Mouse (Mus musculus) midbrain, embryonic 11.5 days (tissue): ENCODE measurements around the gene Rpap1. TPM values are rescaled to one million over a fixed set of nuclear protein-coding genes. Genes with fewer than 3 reads are reported as not detected.

Experiments used
- ATAC-seq: fragments of 200-750 bp; cut with Nextera tagmentation; 2 replicates; pipeline ENCODE4 v1.8.0; 2017; ENCODE audit warnings: moderate TSS enrichment, moderate library complexity; ENCODE audit not compliant: low FRiP score
- DNase-seq: peaks from one replicate; pipeline ENCODE4 v3.0.0; 2015; ENCODE audit warnings: low spot score; ENCODE audit errors: missing footprints
- H3K27ac ChIP-seq: fragments of 300-500 bp; sonication (generic); 2 replicates; pipeline ENCODE4 v1.5.1; 2014; ENCODE audit warnings: low read depth, low read length
- H3K27me3 ChIP-seq: fragments of 300-500 bp; sonication (generic); 2 replicates; pipeline ENCODE4 v1.6.1; 2014; ENCODE audit warnings: mild to moderate bottlenecking, low read length, moderate library complexity, mixed read lengths; ENCODE audit not compliant: control insufficient read depth, insufficient read depth
- H3K36me3 ChIP-seq: fragments of 300-500 bp; sonication (generic); 2 replicates; pipeline ENCODE4 v1.6.1; 2014; ENCODE audit warnings: mild to moderate bottlenecking, low read length, moderate library complexity, mixed read lengths; ENCODE audit not compliant: control insufficient read depth, insufficient read depth
- H3K4me1 ChIP-seq: fragments of 300-500 bp; sonication (generic); 2 replicates; pipeline ENCODE4 v1.6.1; 2014; ENCODE audit warnings: low read length; ENCODE audit not compliant: control insufficient read depth, insufficient read depth
- H3K4me2 ChIP-seq: fragments of 300-500 bp; sonication (generic); 2 replicates; pipeline ENCODE4 v1.6.1; 2014; ENCODE audit warnings: mild to moderate bottlenecking, moderate library complexity
- H3K4me3 ChIP-seq: fragments of 300-500 bp; sonication (generic); 2 replicates; pipeline ENCODE4 v1.5.1; 2014; ENCODE audit warnings: low read depth, low read length
- H3K9ac ChIP-seq: fragments of 300-500 bp; sonication (generic); 2 replicates; pipeline ENCODE4 v1.6.1; 2014; ENCODE audit warnings: low read length
- H3K9me3 ChIP-seq: fragments of 300-500 bp; sonication (generic); 2 replicates; pipeline ENCODE4 v1.6.1; 2016; ENCODE audit warnings: low read length; ENCODE audit not compliant: control insufficient read depth
- WGBS: fragments of 180-500 bp; shearing (Covaris S2); extraction: QIAGEN DNeasy Blood & Tissue Kit; methylation state at CpG from one replicate; pipeline ENCODE4 v1.1.7; 2014; 5-methylcytosine and 5-hydroxymethylcytosine counted together
- polyA plus RNA-seq: library from polyadenylated mRNA; unstranded; fragments of >200 nt; fragmentation: Nextera tagmentation; extraction: Ambion mirVana; gene quantifications from 2 replicates; pipeline ENCODE4 v1.2.1, GENCODE M21; 2014

Rpap1 gene
- polyA plus RNA-seq, 1 experiment from 2014 or later = 22.8 TPM

DNA sequence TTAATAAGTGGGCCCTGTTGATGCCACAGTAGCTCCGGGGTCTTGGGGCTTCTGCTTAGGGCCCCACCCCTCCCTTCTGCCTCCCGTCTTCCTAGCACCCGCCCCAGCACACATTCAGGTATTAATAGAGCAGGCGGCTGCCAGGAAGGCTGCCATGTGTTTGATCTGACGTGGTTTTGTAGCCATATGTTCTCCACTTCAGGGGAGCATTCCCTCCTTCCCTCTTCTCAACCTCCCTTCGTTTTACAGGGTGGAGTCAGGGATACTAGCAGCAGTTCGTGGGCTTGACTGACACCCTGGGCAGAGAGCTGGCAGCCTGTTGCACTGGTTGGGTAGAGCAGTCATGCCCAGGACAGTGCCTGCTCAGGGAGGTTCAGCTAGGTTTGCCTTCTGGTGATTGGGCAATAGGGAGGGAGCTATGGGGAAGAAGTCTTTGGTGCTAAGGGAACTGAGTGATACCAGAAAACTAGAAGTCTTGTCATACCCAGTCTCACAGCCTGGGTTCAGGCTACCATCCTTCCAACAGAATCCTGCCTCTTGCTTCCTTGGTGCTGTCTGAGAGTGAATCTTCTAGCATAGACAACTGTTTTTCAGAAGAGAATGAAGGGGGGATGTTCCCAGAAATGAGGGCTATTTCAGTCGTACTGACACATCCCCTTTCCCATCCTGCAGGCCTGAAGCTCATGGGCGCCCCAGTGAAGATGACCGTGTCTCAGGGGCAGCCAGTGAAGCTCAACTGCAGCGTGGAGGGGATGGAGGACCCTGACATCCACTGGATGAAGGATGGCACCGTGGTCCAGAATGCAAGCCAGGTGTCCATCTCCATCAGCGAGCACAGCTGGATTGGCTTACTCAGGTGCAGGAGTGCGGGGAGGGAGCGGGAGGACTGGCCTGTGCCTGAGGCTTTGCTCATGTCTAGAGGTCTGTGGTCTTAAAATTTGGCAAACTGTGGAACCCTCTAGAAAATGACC, 13.8 kb upstream of the Rpap1 start:
- DNase-seq (peak; percentile 78), ATAC-seq (no peak)
- peak overlapping the region; percentile 98 for H3K4me2 ChIP-seq
- H3K27ac ChIP-seq = no peak overlapping the region
- H3K9me3 ChIP-seq = no peaks in the 10 kb centered on the region
- peak overlapping the region; percentile 97 for H3K9ac ChIP-seq
- peaks cover 6% of the 10 kb centered on the region; the same call in 1 of the 2 replicates for H3K27me3 ChIP-seq
- peaks cover 47% of the 10 kb centered on the region for H3K4me1 ChIP-seq
- no peaks in the 10 kb centered on the region; the same call in 1 of the 2 replicates for H3K36me3 ChIP-seq
- 50% methylated on average over 15 of the region's 15 CpGs for WGBS
- H3K4me3 ChIP-seq = peak overlapping the region; percentile 88

DNA sequence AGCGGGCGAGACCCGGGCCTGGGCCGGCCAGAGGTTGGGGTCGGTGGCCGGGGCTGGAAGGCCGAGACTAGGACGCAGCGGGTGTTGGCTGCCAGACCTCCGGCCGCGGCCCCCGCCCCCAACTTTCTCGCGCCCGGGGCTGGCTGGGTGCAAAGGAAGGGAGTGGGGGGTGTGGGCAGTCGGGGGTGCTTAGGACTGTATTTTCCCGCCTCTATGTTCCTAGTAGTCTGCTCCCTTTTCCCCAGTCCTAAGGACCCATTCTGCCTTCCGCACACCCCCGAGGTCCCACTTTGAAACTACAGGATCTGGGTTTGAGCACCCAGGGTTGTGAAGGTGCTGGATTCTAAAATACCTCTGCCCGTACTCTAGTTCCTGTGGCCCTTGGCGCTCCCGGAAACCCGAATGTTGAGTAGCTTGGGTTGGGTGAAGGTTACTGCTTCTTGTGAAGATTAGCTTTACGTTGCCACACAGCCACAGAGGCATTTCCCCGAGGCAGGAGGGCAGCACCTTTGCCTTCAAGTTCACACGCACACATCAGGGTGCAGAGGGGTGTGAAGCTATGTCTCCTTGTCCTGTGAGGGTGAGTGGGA, 12.7 kb upstream of the Rpap1 start:
- Histone ChIP-seq H3K27ac (no peak overlapping the region; the same call in 1 of the 2 replicates), H3K27me3 (peaks cover 6% of the 10 kb centered on the region; the same call in 1 of the 2 replicates), H3K4me3 (peak overlapping the region; percentile 88), H3K9ac (peak overlapping the region; percentile 97), H3K4me1 (peaks cover 40% of the 10 kb centered on the region), H3K36me3 (no peaks in the 10 kb centered on the region), H3K4me2 (peak overlapping the region; percentile 98), H3K9me3 (no peaks in the 10 kb centered on the region)
- DNase-seq (peak; percentile 94), ATAC-seq (peak; percentile 14; the same call in 1 of the 2 replicates)
- WGBS = 0% methylated on average over 27 of the region's 27 CpGs

DNA sequence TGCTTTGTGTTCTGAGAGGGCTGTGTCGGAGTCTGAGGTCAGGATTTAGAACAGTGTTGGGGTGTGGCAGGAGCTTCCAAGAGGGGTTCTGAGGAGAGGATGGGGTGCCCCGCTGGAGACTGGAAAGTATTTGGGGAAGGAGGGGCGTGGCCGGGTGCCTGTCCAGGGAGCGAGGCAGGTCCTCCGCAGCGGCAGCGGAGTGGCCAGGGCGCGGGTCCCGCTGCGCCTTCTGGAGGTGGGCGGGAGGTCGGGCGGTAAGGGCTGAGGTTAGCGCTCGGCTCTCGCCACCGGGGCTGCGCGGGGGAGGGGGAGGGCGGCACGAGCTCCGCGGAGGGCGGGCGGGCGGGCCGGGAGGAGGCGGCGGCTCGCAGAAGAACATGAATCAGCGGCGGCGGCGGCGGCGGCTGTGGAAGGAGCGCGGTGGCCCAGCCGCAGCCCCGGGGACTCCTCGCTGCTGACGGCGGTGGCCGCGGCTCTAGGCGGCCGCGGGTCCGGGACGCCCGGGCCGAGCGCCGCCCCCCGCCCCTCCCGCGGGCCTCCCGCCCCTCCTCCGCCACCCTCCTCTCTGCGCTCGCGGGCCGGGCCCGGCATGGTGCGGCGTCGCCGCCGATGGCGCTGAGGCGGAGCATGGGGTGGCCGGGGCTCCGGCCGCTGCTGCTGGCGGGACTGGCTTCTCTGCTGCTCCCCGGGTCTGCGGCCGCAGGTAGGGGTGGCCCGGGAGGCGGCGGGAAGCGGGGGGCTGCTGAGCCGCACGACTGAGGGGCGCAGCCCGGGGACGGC, 12.0 kb upstream of the Rpap1 start:
- Histone ChIP-seq H3K9ac (peak overlapping the region; percentile 97), H3K36me3 (no peaks in the 10 kb centered on the region), H3K27me3 (peaks cover 6% of the 10 kb centered on the region; the same call in 1 of the 2 replicates), H3K4me3 (peak overlapping the region; percentile 88), H3K27ac (no peak overlapping the region; the same call in 1 of the 2 replicates), H3K4me2 (peak overlapping the region; percentile 98), H3K9me3 (no peaks in the 10 kb centered on the region), H3K4me1 (peaks cover 33% of the 10 kb centered on the region)
- under 1% methylated on average over 48 of the region's 89 CpGs for WGBS
- ATAC-seq = peak; percentile 69
- DNase-seq = peak; percentile 96

DNA sequence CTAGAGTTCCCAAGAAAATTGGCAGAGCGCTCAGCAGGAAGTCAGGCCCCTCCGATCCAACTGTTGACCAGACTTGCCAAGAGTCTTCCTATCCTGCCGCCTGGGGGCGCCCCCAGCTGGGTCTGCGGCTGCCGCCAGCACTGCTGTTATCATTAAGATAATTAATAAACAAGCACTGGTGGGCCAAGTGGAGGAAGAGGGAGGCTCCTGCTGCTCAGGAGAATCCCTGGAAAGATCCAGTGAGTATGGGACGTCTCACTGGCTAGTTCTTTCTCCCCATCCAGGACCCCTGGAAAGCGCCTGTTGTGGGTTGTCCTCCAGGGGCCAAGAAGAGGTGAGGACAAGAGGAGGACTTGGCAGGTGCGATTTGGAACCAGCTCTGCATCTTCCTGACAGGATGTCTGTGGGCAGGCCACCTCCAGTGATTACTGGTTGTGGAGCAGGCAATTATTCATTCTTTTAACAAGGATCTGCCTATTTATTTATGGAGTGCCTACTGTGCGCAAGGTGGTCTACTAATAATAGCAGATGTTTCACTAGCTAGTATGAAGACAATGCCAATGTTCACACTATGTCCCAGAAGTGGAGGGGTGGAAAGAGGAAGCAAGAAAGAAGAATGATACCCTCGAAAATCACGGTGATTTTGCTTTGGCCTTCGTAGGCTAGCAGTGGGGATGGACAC, 11.1 kb upstream of the Rpap1 start:
- Histone ChIP-seq H3K9me3 (no peaks in the 10 kb centered on the region), H3K27me3 (peaks cover 6% of the 10 kb centered on the region; the same call in 1 of the 2 replicates), H3K36me3 (no peaks in the 10 kb centered on the region), H3K4me2 (no peak overlapping the region), H3K27ac (no peak overlapping the region), H3K4me1 (peaks cover 24% of the 10 kb centered on the region), H3K9ac (no peak overlapping the region), H3K4me3 (no peak overlapping the region)
- WGBS = 13% methylated on average over 13 of the region's 13 CpGs
- DNase-seq (peak; percentile 94), ATAC-seq (no peak)

DNA sequence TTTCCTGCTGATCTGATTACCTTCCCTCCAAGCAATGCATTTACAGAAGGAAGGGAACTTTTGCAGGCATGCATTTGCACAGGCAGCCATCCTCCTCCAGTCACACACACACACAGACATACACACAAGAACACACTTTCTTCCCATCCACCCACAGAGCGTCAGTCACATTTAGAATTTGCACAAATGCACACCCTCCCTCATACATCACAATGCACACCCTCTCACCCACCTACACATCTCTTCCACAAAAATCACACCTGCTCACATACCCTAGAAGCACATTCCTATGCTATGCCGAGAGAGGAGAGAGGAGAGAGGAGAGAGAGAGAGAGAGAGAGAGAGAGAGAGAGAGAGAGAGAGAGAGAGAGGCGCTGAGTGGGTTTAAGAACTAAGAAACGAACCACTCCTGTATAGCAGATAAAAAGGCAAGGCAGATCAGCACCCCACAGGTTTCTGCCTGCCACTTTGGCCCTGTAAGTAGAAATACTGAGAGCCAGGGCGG, 10.0 kb upstream of the Rpap1 start, which contains the start of gene Tyro3:
TSS of gene Tyro3 (plus strand) at position 455 of the 505 bp plus-strand sequence.
- H3K4me3 ChIP-seq = no peak within 1 kb of the TSS
- WGBS = 72% methylated on average over 5 of the region's 5 CpGs

DNA sequence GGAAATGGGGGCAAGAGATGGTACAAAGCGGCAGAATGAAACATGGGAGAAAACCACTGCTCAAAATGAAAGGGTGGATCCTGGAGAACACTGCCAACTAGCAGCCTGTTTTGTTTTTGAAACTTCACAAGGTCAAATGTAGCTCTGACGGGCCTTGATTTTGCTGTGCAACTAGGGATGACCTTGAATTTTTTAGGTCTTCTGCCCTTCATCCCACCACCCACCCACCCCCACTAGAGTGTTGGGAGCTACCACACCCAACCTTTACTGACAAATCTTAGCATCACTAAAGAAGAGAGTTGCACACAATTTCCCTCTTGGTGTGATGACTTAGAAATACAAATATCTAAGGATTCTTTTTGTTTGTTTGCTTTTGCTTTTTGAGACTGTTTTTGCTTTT, 2.7 kb upstream of the Rpap1 start:
- H3K9ac ChIP-seq = no peak overlapping the region
- no peaks in the 10 kb centered on the region for H3K9me3 ChIP-seq
- H3K27me3 ChIP-seq = no peaks in the 10 kb centered on the region
- peaks cover 8% of the 10 kb centered on the region for H3K4me1 ChIP-seq
- no peak for DNase-seq
- 91% methylated on average over 2 of the region's 2 CpGs for WGBS
- no peaks in the 10 kb centered on the region for H3K36me3 ChIP-seq
- no peak overlapping the region for H3K27ac ChIP-seq
- ATAC-seq = no peak
- H3K4me2 ChIP-seq = no peak overlapping the region
- no peak overlapping the region for H3K4me3 ChIP-seq

More for the DNA sequence above, 10.0 kb upstream of the Rpap1 start, which contains the start of gene Tyro3:
- Histone ChIP-seq H3K4me1 (peaks cover 13% of the 10 kb centered on the region), H3K27me3 (peaks cover 6% of the 10 kb centered on the region; the same call in 1 of the 2 replicates), H3K36me3 (no peaks in the 10 kb centered on the region), H3K9ac (no peak within 1 kb of the TSS), H3K4me2 (no peak within 1 kb of the TSS), H3K27ac (no peak within 1 kb of the TSS), H3K9me3 (no peaks in the 10 kb centered on the region)
- DNase-seq (no peak), ATAC-seq (no peak)

DNA sequence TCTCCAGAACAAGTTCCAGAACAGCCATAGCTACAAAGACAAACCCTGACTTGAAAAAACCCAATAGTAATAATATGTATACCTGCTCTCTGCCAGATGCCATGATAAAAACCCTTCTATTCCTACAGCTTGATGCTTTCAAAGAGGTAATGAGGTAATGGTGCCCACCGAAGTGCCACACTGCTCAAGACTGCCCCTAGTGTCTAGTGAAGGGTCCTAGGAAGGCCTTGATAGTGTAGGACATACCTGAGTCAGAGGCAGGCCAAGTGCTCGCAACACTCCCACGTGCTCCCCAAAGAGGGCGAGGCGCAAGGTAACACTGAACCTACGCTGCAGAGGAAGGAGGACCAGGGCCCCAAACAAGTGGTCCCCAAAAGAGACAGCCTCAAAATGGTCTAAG, 20.1 kb downstream of the Rpap1 start:
- Histone ChIP-seq H3K9me3 (no peaks in the 10 kb centered on the region), H3K4me3 (no peak overlapping the region), H3K4me2 (no peak overlapping the region), H3K4me1 (no peaks in the 10 kb centered on the region), H3K27me3 (no peaks in the 10 kb centered on the region), H3K27ac (no peak overlapping the region), H3K36me3 (peaks cover 23% of the 10 kb centered on the region), H3K9ac (no peak overlapping the region)
- WGBS = 93% methylated on average over 6 of the region's 6 CpGs
- DNase-seq = no peak
- no peak for ATAC-seq

DNA sequence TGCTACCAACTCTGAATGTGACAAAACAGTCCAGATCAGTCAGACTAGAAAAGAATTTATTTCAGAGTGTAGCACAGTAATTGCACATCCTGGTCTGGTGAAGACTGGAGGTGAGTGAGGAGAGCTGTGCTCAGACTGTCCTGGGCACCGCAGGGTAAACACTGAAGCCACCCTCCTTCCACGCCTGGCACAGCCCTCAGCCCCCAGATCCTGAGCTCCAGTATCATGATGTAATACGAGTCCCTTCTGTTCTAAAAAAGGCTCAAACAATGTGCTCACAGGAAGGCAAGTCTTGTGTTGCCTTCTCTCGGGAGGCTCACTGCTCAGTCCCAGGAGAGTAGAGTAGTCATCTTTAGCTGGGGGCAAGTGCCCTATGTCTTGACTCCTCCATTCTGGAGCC, 23.4 kb downstream of the Rpap1 start:
- WGBS = 81% methylated on average over 4 of the region's 4 CpGs
- Histone ChIP-seq H3K4me3 (no peak overlapping the region), H3K9ac (no peak overlapping the region), H3K9me3 (no peaks in the 10 kb centered on the region), H3K27ac (no peak overlapping the region), H3K27me3 (peaks cover 15% of the 10 kb centered on the region), H3K4me2 (no peak overlapping the region), H3K36me3 (peaks cover 13% of the 10 kb centered on the region), H3K4me1 (0 out of 2 replicates have a peak, but pooled peaks cover under 1% of the 10 kb centered on the region)
- DNase-seq (no peak), ATAC-seq (no peak)
